Mouse (Mus musculus): ENCODE data around the gene Tppp3. TPM values are rescaled to one million over a fixed set of nuclear protein-coding genes. Genes with fewer than 3 reads are reported as not detected.
A peak's percentile ranks its signal among the peaks of the same experiment; 100 is the strongest.

Tppp3 gene
- polyA plus RNA-seq, 1 experiment from 2014 or later: 42.3 TPM

DNA sequence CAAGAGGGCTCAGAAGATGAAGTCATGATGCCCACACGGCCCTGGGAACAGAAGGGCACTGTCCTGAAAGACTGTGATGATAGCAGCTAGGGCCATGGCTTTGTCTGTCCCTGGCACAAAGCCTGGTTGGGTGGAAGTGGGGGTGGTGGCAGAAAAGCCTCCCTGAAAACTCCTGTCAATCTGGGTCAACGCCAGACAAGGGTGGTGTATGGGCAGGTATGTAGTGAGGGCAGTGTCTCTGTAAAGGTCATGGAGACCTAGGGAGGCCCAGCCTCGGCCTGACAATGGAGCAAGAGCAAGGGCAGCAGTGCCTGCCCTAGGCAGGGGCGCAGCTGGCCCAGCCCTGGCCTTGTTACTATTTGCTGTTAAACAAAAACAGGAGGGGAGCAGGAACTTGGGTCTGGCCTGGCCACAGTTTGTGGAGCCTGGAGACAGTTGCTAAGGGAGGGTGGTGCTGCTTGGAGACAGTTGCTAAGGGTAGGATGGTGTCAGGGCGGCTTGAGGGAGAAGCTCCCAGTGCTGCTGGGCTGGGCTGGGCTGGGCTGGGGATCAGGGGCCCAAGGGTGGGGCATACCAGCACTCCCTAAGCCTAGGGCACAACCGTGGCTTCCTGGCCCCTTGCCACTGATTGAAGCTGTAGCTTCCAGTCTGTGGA, 2.2 kb downstream of the Tppp3 start:
- ATAC-seq (ENCODE audit: insufficient read depth) (no peak), DNase-seq (no peak)
- H3K4me2 ChIP-seq: no peak overlapping the region
- H3K4me3 ChIP-seq (ENCODE audit: low read depth, low read length): no peak overlapping the region
- peaks cover 20% of the 10 kb centered on the region for H3K4me1 ChIP-seq (ENCODE audit: insufficient read depth)
- H3K27ac ChIP-seq (ENCODE audit: low read depth): no peak overlapping the region
- no peaks in the 10 kb centered on the region for H3K9me3 ChIP-seq (ENCODE audit: low read depth, low read length)
- H3K36me3 ChIP-seq (ENCODE audit: insufficient read depth): 0 out of 2 replicates have a peak, but pooled peaks cover 9% of the 10 kb centered on the region
- H3K27me3 ChIP-seq (ENCODE audit: insufficient read depth, low read length): 0 out of 2 replicates have a peak, but pooled peaks cover 6% of the 10 kb centered on the region
- no peak for TF ChIP-seq CTCF (IDR thresholded peaks at IDR 0.05; ENCODE audit: low read depth)
- 45% methylated on average over 6 of the region's 6 CpGs for WGBS
- no peak overlapping the region for H3K9ac ChIP-seq

DNA sequence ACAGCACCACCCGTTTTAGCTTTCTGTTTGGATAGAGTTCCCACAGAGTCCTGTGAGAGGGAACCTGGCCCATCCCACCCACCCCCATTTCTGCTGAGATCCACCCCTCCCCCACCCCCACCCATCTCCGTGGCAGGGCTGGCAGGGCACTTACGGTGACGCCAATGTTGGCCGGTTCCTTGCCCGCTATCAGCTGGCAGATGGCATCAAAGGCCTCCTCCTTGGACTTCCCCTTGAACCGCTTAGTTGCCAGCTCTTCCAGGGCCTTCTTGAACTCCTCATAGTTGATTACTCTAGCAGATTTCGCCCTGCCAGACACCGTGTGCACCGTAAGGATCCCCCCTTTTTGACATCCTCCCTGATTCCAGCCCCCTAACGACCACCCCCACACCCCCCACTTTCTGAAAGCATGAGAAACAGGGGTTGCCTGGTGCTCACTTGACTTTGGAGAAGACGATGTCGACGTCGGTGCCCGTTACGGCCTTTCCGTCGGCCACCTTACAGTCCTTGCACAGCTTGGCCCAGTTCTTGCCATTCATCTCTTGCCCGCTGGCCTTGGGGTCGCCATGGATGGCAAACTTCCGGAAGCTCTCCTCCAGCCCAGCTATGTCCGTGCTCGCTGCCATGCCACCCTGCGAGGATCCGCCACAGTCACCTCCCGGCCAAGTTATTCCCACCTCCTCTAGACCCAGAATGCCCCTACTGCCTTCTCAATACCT, 3.2 kb downstream of the Tppp3 start:
- ATAC-seq (ENCODE audit: insufficient read depth): no peak
- no peaks in the 10 kb centered on the region for H3K27me3 ChIP-seq (ENCODE audit: insufficient read depth, low read length)
- WGBS: 88% methylated on average over 27 of the region's 27 CpGs

DNA sequence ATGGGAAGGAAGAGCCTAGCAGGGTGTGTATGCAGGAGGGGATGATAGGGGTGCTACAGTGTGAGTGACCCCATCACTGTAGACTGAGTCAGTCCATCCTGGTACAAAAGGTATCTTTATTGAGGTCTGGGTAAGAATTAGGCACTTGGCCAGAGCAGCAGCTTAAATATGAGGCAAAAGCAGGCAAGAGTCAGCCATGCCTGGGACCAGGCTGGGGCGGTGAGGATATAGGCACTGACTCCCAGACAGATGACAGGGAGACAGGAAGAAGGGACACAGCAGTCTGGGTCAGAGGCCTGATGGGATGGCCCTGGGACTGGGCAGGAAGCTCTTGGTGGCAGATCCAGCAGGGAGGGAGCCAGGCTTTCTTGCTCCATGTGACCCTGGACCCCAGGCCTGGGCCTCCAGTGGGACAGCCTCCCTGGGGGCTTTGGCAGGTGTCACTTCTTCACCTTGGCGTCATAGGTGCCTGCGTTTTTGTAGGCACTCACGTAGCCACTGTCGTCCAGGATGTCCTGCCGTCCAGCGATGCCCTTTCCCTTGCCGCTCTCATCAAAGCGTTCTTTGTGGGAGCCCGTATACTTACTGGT, 3.8 kb downstream of the Tppp3 start:
- WGBS: 93% methylated on average over 10 of the region's 10 CpGs
- ATAC-seq (ENCODE audit: insufficient read depth) (no peak), DNase-seq (no peak)
- TF ChIP-seq CTCF (IDR thresholded peaks at IDR 0.05; ENCODE audit: low read depth): no peak
- Histone ChIP-seq H3K9me3 (ENCODE audit: low read depth, low read length) (no peaks in the 10 kb centered on the region), H3K4me2 (no peak overlapping the region), H3K9ac (no peak overlapping the region), H3K4me1 (ENCODE audit: insufficient read depth) (peaks cover 15% of the 10 kb centered on the region), H3K27me3 (ENCODE audit: insufficient read depth, low read length) (no peaks in the 10 kb centered on the region), H3K4me3 (ENCODE audit: low read depth, low read length) (no peak overlapping the region), H3K36me3 (ENCODE audit: insufficient read depth) (0 out of 2 replicates have a peak, but pooled peaks cover 3% of the 10 kb centered on the region), H3K27ac (ENCODE audit: low read depth) (peak overlapping the region; percentile 42)

More for the DNA sequence above, 3.2 kb downstream of the Tppp3 start:
- H3K4me1 ChIP-seq (ENCODE audit: insufficient read depth): peaks cover 15% of the 10 kb centered on the region
- H3K9ac ChIP-seq: no peak overlapping the region
- 0 out of 2 replicates have a peak, but pooled peaks cover 4% of the 10 kb centered on the region for H3K36me3 ChIP-seq (ENCODE audit: insufficient read depth)
- no peak overlapping the region for H3K4me2 ChIP-seq
- H3K4me3 ChIP-seq (ENCODE audit: low read depth, low read length): no peak overlapping the region
- no peak overlapping the region for H3K27ac ChIP-seq (ENCODE audit: low read depth)
- no peak for TF ChIP-seq CTCF (IDR thresholded peaks at IDR 0.05; ENCODE audit: low read depth)
- no peaks in the 10 kb centered on the region for H3K9me3 ChIP-seq (ENCODE audit: low read depth, low read length)
- DNase-seq: no peak

DNA sequence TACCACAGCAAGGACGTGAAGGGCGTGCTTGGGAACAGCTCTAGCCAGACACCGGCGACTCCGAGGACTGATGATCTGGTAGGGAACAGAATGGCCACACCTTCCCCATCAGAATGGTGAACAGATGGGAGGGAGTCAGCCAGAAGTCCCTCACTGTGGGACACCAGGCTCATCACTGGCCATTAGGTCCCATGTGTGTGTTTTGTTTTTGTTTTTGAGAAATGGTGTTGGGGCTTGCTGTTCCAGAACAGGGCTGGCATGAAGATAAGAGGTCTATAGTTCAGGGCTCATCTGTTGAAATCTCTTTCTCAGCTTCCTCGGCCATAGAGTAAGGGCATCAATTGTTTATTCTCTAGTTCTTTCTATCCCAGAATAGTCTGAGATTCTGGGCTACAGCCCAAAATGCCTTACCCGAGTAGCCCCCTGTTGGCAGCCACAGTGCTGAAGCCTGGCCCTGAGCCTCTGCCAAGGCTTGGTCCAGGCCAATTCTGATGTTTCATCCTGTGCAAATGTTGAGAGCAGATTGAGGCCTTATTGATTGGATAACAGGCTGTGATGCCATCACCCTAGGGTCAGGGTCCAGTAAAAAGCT, 4.5 kb downstream of the Tppp3 start:
- no peaks in the 10 kb centered on the region for H3K9me3 ChIP-seq (ENCODE audit: low read depth, low read length)
- peak; percentile 76 for DNase-seq
- no peak for ATAC-seq (ENCODE audit: insufficient read depth)
- no peak overlapping the region for H3K4me3 ChIP-seq (ENCODE audit: low read depth, low read length)
- TF ChIP-seq CTCF (IDR thresholded peaks at IDR 0.05; ENCODE audit: low read depth): 0 out of 2 replicates have a peak, but pooled peaks have one; percentile 25
- 0 out of 2 replicates have a peak, but pooled peaks cover 3% of the 10 kb centered on the region for H3K36me3 ChIP-seq (ENCODE audit: insufficient read depth)
- peaks cover 19% of the 10 kb centered on the region for H3K4me1 ChIP-seq (ENCODE audit: insufficient read depth)
- WGBS: 62% methylated on average over 7 of the region's 7 CpGs
- H3K27me3 ChIP-seq (ENCODE audit: insufficient read depth, low read length): no peaks in the 10 kb centered on the region
- no peak overlapping the region for H3K27ac ChIP-seq (ENCODE audit: low read depth)
- H3K9ac ChIP-seq: no peak overlapping the region
- no peak overlapping the region for H3K4me2 ChIP-seq

DNA sequence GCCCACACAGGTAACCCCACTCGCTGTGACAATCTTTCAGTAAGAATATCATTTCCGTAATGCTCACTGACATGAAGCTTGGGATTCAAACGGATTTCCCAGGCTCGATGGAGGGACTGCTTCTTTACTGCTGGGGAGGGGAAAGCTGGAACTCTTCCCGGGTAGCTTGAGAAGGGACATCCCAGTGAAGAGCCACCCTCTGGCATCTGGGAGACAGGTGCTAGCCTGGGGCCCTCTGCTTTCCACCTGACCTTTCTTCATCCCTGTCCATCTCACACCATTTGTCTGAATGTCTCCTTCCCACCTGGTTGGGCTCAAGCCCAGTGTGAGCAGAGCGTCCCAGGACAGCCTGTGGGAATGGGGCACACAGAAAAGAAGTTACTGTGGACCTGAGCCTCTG, 5.1 kb downstream of the Tppp3 start:
- DNase-seq (no peak), ATAC-seq (ENCODE audit: insufficient read depth) (no peak)
- WGBS: 75% methylated on average over 6 of the region's 6 CpGs
- H3K9me3 ChIP-seq (ENCODE audit: low read depth, low read length): no peaks in the 10 kb centered on the region
- no peak for TF ChIP-seq CTCF (IDR thresholded peaks at IDR 0.05; ENCODE audit: low read depth)
- H3K9ac ChIP-seq: no peak overlapping the region
- no peak overlapping the region for H3K27ac ChIP-seq (ENCODE audit: low read depth)
- no peak overlapping the region for H3K4me2 ChIP-seq
- H3K4me1 ChIP-seq (ENCODE audit: insufficient read depth): peaks cover 20% of the 10 kb centered on the region
- H3K36me3 ChIP-seq (ENCODE audit: insufficient read depth): 0 out of 2 replicates have a peak, but pooled peaks cover 3% of the 10 kb centered on the region
- H3K27me3 ChIP-seq (ENCODE audit: insufficient read depth, low read length): no peaks in the 10 kb centered on the region
- no peak overlapping the region for H3K4me3 ChIP-seq (ENCODE audit: low read depth, low read length)

DNA sequence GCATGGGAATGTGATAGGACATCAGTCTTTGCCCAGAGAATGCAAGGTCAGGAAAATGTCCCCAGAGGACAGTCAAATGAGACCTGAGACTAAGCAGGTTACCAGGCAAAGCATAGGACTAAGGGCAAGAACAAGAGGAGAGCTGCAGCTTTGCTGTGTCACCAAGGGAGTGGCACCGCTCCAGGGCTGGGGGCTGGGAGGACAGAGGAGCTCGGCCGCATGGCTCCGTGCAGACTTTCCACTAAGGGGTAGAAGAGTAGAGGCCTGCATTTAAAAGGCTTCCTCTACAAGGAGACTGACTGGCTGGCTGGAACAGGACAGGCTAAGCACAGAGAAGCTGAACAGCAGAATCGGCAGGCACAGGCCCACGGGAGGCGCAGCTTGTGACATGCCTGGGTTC, 6.7 kb downstream of the Tppp3 start:
- Histone ChIP-seq H3K36me3 (ENCODE audit: insufficient read depth) (0 out of 2 replicates have a peak, but pooled peaks cover 3% of the 10 kb centered on the region), H3K27me3 (ENCODE audit: insufficient read depth, low read length) (no peaks in the 10 kb centered on the region), H3K9ac (no peak overlapping the region), H3K4me1 (ENCODE audit: insufficient read depth) (peaks cover 14% of the 10 kb centered on the region; the same call in 1 of the 2 replicates), H3K4me2 (no peak overlapping the region), H3K9me3 (ENCODE audit: low read depth, low read length) (no peaks in the 10 kb centered on the region), H3K27ac (ENCODE audit: low read depth) (no peak overlapping the region), H3K4me3 (ENCODE audit: low read depth, low read length) (no peak overlapping the region)
- no peak for TF ChIP-seq CTCF (IDR thresholded peaks at IDR 0.05; ENCODE audit: low read depth)
- 59% methylated on average over 7 of the region's 7 CpGs for WGBS
- no peak for DNase-seq
- ATAC-seq (ENCODE audit: insufficient read depth): no peak

All from lung, embryonic 14.5 days (tissue).